Mouse (Mus musculus) midbrain, embryonic 11.5 days (tissue): ENCODE results near the gene Adamts17. TPM values are rescaled to one million over a fixed set of nuclear protein-coding genes. Genes with fewer than 3 reads are reported as not detected.

Experiments
- ATAC-seq: fragments of 200-750 bp; cut with Nextera tagmentation; 2 replicates; pipeline ENCODE4 v1.8.0; 2017; ENCODE audit warnings: moderate TSS enrichment, moderate library complexity; ENCODE audit not compliant: low FRiP score
- DNase-seq: peaks from one replicate; pipeline ENCODE4 v3.0.0; 2015; ENCODE audit warnings: low spot score; ENCODE audit errors: missing footprints
- H3K27ac ChIP-seq: fragments of 300-500 bp; sonication (generic); 2 replicates; pipeline ENCODE4 v1.5.1; 2014; ENCODE audit warnings: low read depth, low read length
- H3K27me3 ChIP-seq: fragments of 300-500 bp; sonication (generic); 2 replicates; pipeline ENCODE4 v1.6.1; 2014; ENCODE audit warnings: mild to moderate bottlenecking, low read length, moderate library complexity, mixed read lengths; ENCODE audit not compliant: control insufficient read depth, insufficient read depth
- H3K36me3 ChIP-seq: fragments of 300-500 bp; sonication (generic); 2 replicates; pipeline ENCODE4 v1.6.1; 2014; ENCODE audit warnings: mild to moderate bottlenecking, low read length, moderate library complexity, mixed read lengths; ENCODE audit not compliant: control insufficient read depth, insufficient read depth
- H3K4me1 ChIP-seq: fragments of 300-500 bp; sonication (generic); 2 replicates; pipeline ENCODE4 v1.6.1; 2014; ENCODE audit warnings: low read length; ENCODE audit not compliant: control insufficient read depth, insufficient read depth
- H3K4me2 ChIP-seq: fragments of 300-500 bp; sonication (generic); 2 replicates; pipeline ENCODE4 v1.6.1; 2014; ENCODE audit warnings: mild to moderate bottlenecking, moderate library complexity
- H3K4me3 ChIP-seq: fragments of 300-500 bp; sonication (generic); 2 replicates; pipeline ENCODE4 v1.5.1; 2014; ENCODE audit warnings: low read depth, low read length
- H3K9ac ChIP-seq: fragments of 300-500 bp; sonication (generic); 2 replicates; pipeline ENCODE4 v1.6.1; 2014; ENCODE audit warnings: low read length
- H3K9me3 ChIP-seq: fragments of 300-500 bp; sonication (generic); 2 replicates; pipeline ENCODE4 v1.6.1; 2016; ENCODE audit warnings: low read length; ENCODE audit not compliant: control insufficient read depth
- WGBS: fragments of 180-500 bp; shearing (Covaris S2); extraction: QIAGEN DNeasy Blood & Tissue Kit; methylation state at CpG from one replicate; pipeline ENCODE4 v1.1.7; 2014; 5-methylcytosine and 5-hydroxymethylcytosine counted together
- polyA plus RNA-seq: library from polyadenylated mRNA; unstranded; fragments of >200 nt; fragmentation: Nextera tagmentation; extraction: Ambion mirVana; gene quantifications from 2 replicates; pipeline ENCODE4 v1.2.1, GENCODE M21; 2014

Adamts17 gene
- polyA plus RNA-seq, 1 experiment from 2014 or later, result 0.96 TPM

GRCm38 (mm10) chr7:67035246-67035645, 195.7 kb downstream of the Adamts17 start:
- Histone ChIP-seq H3K27ac (no peak overlapping the region), H3K36me3 (no peaks in the 10 kb centered on the region), H3K4me3 (no peak overlapping the region), H3K9ac (no peak overlapping the region), H3K4me2 (no peak overlapping the region), H3K27me3 (no peaks in the 10 kb centered on the region), H3K4me1 (no peaks in the 10 kb centered on the region), H3K9me3 (no peaks in the 10 kb centered on the region)
- DNase-seq (no peak), ATAC-seq (no peak)
- WGBS, result 90% methylated on average over 10 of the region's 10 CpGs

- Histone ChIP-seq H3K4me2 (no peak overlapping the region), H3K27ac (no peak overlapping the region), H3K36me3 (no peaks in the 10 kb centered on the region), H3K9ac (no peak overlapping the region), H3K27me3 (no peaks in the 10 kb centered on the region), H3K9me3 (no peaks in the 10 kb centered on the region), H3K4me3 (no peak overlapping the region), H3K4me1 (no peaks in the 10 kb centered on the region)
- 89% methylated on average over 5 of the region's 5 CpGs for WGBS
- DNase-seq (no peak), ATAC-seq (no peak)
Measured at GRCm38 (mm10) chr7:67035661-67036060, 196.1 kb downstream of the Adamts17 start.

GRCm38 (mm10) chr7:67036502-67037485, 197.3 kb downstream of the Adamts17 start:
- H3K27me3 ChIP-seq, result no peaks in the 10 kb centered on the region
- no peak overlapping the region for H3K27ac ChIP-seq
- H3K9ac ChIP-seq, result no peak overlapping the region
- H3K4me3 ChIP-seq, result no peak overlapping the region
- ATAC-seq (no peak), DNase-seq (peak; percentile 77)
- 73% methylated on average over 5 of the region's 5 CpGs for WGBS
- H3K4me2 ChIP-seq, result no peak overlapping the region
- no peaks in the 10 kb centered on the region for H3K4me1 ChIP-seq
- H3K9me3 ChIP-seq, result no peaks in the 10 kb centered on the region
- no peaks in the 10 kb centered on the region for H3K36me3 ChIP-seq

- WGBS, result 76% methylated on average over 4 of the region's 4 CpGs
- no peak overlapping the region for H3K27ac ChIP-seq
- no peaks in the 10 kb centered on the region for H3K27me3 ChIP-seq
- no peak overlapping the region for H3K9ac ChIP-seq
- ATAC-seq (no peak), DNase-seq (no peak)
- no peak overlapping the region for H3K4me2 ChIP-seq
- no peaks in the 10 kb centered on the region for H3K4me1 ChIP-seq
- no peaks in the 10 kb centered on the region for H3K36me3 ChIP-seq
- H3K4me3 ChIP-seq, result no peak overlapping the region
- no peaks in the 10 kb centered on the region for H3K9me3 ChIP-seq
Measured at GRCm38 (mm10) chr7:67037726-67038520, 198.4 kb downstream of the Adamts17 start.

- Histone ChIP-seq H3K9me3 (no peaks in the 10 kb centered on the region), H3K4me3 (no peak overlapping the region), H3K36me3 (no peaks in the 10 kb centered on the region), H3K4me2 (no peak overlapping the region), H3K9ac (no peak overlapping the region), H3K27ac (no peak overlapping the region), H3K27me3 (no peaks in the 10 kb centered on the region), H3K4me1 (no peaks in the 10 kb centered on the region)
- 82% methylated on average over 3 of the region's 3 CpGs for WGBS
- DNase-seq (no peak), ATAC-seq (no peak)
Measured at GRCm38 (mm10) chr7:67039143-67039542, 199.6 kb downstream of the Adamts17 start.

- DNase-seq (no peak), ATAC-seq (no peak)
- no peak overlapping the region for H3K9ac ChIP-seq
- no peaks in the 10 kb centered on the region for H3K4me1 ChIP-seq
- no peak overlapping the region for H3K27ac ChIP-seq
- no peak overlapping the region for H3K4me2 ChIP-seq
- H3K36me3 ChIP-seq, result no peaks in the 10 kb centered on the region
- no peak overlapping the region for H3K4me3 ChIP-seq
- H3K27me3 ChIP-seq, result no peaks in the 10 kb centered on the region
- H3K9me3 ChIP-seq, result no peaks in the 10 kb centered on the region
- 70% methylated on average over 8 of the region's 8 CpGs for WGBS
Measured at GRCm38 (mm10) chr7:67039861-67040260, 200.3 kb downstream of the Adamts17 start.

GRCm38 (mm10) chr7:67041685-67042084, 202.2 kb downstream of the Adamts17 start:
- Histone ChIP-seq H3K9ac (no peak overlapping the region), H3K4me3 (no peak overlapping the region), H3K27ac (no peak overlapping the region), H3K9me3 (no peaks in the 10 kb centered on the region), H3K4me2 (no peak overlapping the region), H3K27me3 (no peaks in the 10 kb centered on the region), H3K36me3 (no peaks in the 10 kb centered on the region), H3K4me1 (no peaks in the 10 kb centered on the region)
- ATAC-seq (no peak), DNase-seq (no peak)
- WGBS, result 91% methylated on average over 3 of the region's 3 CpGs

GRCm38 (mm10) chr7:67044121-67044817, 204.7 kb downstream of the Adamts17 start:
- WGBS, result 91% methylated on average over 15 of the region's 15 CpGs
- Histone ChIP-seq H3K36me3 (no peaks in the 10 kb centered on the region), H3K27ac (no peak overlapping the region), H3K4me1 (no peaks in the 10 kb centered on the region), H3K9ac (no peak overlapping the region), H3K4me3 (no peak overlapping the region), H3K4me2 (no peak overlapping the region), H3K9me3 (no peaks in the 10 kb centered on the region), H3K27me3 (no peaks in the 10 kb centered on the region)
- DNase-seq (no peak), ATAC-seq (no peak)
